Mouse (Mus musculus) embryonic facial prominence, embryonic 12.5 days (tissue): ENCODE data around the gene Ndufaf7. TPM values are rescaled to one million over a fixed set of nuclear protein-coding genes. Genes with fewer than 3 reads are reported as not detected.

Experiments used
- ATAC-seq: fragments of 200-750 bp; cut with Nextera tagmentation; 2 replicates; pipeline ENCODE4 v1.8.0; 2017; ENCODE audit not compliant: insufficient number of reproducible peaks, insufficient read depth, low FRiP score, low TSS enrichment
- H3K27ac ChIP-seq: fragments of 300-500 bp; sonication (generic); 2 replicates; pipeline ENCODE4 v1.5.1; 2016; ENCODE audit warnings: mild to moderate bottlenecking
- H3K27me3 ChIP-seq: fragments of 300-500 bp; sonication (generic); 2 replicates; pipeline ENCODE4 v1.6.1; 2016; ENCODE audit warnings: mild to moderate bottlenecking, moderate library complexity
- H3K36me3 ChIP-seq: fragments of 300-500 bp; sonication (generic); 2 replicates; pipeline ENCODE4 v1.6.1; 2016; ENCODE audit warnings: mild to moderate bottlenecking
- H3K4me1 ChIP-seq: fragments of 300-500 bp; sonication (generic); 2 replicates; pipeline ENCODE4 v1.6.1; 2016
- H3K4me2 ChIP-seq: fragments of 300-500 bp; sonication (generic); replicated peaks from 2 replicates; pipeline ENCODE4 v1.6.1; 2016; ENCODE audit warnings: mild to moderate bottlenecking, moderate library complexity
- H3K4me3 ChIP-seq: fragments of 300-500 bp; sonication (generic); 2 replicates; pipeline ENCODE4 v1.5.1; 2016; ENCODE audit warnings: mild to moderate bottlenecking
- H3K9ac ChIP-seq: fragments of 300-500 bp; sonication (generic); 2 replicates; pipeline ENCODE4 v1.6.1; 2016; ENCODE audit warnings: mild to moderate bottlenecking, moderate library complexity
- H3K9me3 ChIP-seq: fragments of 300-500 bp; sonication (generic); 2 replicates; pipeline ENCODE4 v1.6.1; 2016; ENCODE audit warnings: mild to moderate bottlenecking, moderate library complexity
- WGBS: fragments of 180-500 bp; shearing (Covaris S2); methylation state at CpG from one replicate; pipeline ENCODE4 v1.1.7; 2016; 5-methylcytosine and 5-hydroxymethylcytosine counted together
- polyA plus RNA-seq: library from polyadenylated mRNA; unstranded; fragments of >200 nt; fragmentation: Nextera tagmentation; extraction: Ambion mirVana; gene quantifications from 2 replicates; pipeline ENCODE4 v1.2.1, GENCODE M21; 2016

Ndufaf7 gene
- 56.4 and 60.5 TPM in 2 replicates for polyA plus RNA-seq

GRCm38 (mm10) chr17:78936466-78937228, at the start of gene Ndufaf7, which contains the start of gene Cebpz:
Gene Ndufaf7, plus strand, starts transcription at chr17:78937136.
Gene Cebpz, minus strand, starts transcription at chr17:78937066.
- Histone ChIP-seq H3K27me3 (no peaks in the 10 kb centered on the region), H3K27ac (no peak within 1 kb of the TSS), H3K36me3 (peaks cover 39% of the 10 kb centered on the region), H3K9ac (peak within 1 kb of the TSS; percentile 74), H3K4me2 (peak within 1 kb of the TSS; percentile 64), H3K9me3 (no peaks in the 10 kb centered on the region), H3K4me1 (peaks cover 14% of the 10 kb centered on the region), H3K4me3 (peak within 1 kb of the TSS; percentile 91)
- under 1% methylated on average over 45 of the region's 45 CpGs for WGBS
- ATAC-seq: peak; percentile 97

DNA sequence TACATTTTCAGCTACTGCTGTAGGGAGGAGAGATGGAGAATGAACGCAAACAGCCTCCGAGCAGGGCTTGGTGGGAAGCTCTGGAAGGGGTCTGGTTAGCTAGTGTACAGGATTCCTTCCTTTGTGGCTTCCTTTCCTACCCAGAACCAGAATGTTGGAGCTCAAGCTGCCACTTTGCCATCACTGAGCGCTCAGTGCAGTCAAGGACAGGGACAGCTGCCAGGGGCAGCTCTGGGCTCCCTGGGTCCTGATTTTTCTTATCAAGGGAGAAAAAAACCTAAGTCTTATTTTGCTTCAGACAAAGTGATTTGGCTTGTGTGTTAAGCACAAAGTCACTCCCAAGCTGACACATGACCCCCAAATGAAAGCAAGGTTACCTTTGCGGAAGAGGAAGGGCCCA, 48.4 kb upstream of the Ndufaf7 start:
- Histone ChIP-seq H3K4me3 (no peak overlapping the region), H3K4me2 (no peak overlapping the region), H3K9ac (no peak overlapping the region), H3K9me3 (no peaks in the 10 kb centered on the region), H3K27ac (no peak overlapping the region), H3K4me1 (no peaks in the 10 kb centered on the region), H3K27me3 (no peaks in the 10 kb centered on the region), H3K36me3 (no peaks in the 10 kb centered on the region)
- no peak for ATAC-seq
- 80% methylated on average over 4 of the region's 4 CpGs for WGBS

- H3K4me1 ChIP-seq: no peaks in the 10 kb centered on the region
These were observed 47.8 kb upstream of the Ndufaf7 start for GRCm38 (mm10) chr17:78889184-78889583.

DNA sequence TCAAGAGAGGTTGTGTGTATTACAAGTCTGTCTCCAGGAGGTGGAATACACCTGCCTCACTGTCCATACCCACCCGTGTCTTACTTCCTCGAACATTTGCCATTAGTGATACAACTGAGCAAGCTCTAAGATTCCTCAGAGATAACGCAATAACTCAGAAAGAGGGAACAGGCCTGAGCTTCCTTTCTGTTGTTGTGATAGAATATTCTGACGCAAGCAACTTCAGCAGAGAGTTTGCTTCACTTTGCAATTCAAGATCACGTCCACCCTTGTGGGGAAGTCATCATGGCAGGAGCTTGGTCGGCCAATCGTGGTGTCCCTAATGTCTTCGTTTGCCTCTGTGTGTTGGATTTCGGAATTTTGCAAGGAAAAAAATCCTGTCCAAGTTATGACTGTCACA, 45.9 kb upstream of the Ndufaf7 start:
- H3K4me3 ChIP-seq: no peak overlapping the region
- H3K9ac ChIP-seq: no peak overlapping the region
- no peaks in the 10 kb centered on the region for H3K36me3 ChIP-seq
- no peak overlapping the region for H3K4me2 ChIP-seq
- H3K27ac ChIP-seq: no peak overlapping the region
- no peaks in the 10 kb centered on the region for H3K9me3 ChIP-seq
- WGBS: 80% methylated on average over 9 of the region's 9 CpGs
- ATAC-seq: no peak
- H3K27me3 ChIP-seq: no peaks in the 10 kb centered on the region
- no peaks in the 10 kb centered on the region for H3K4me1 ChIP-seq

More at GRCm38 (mm10) chr17:78889184-78889583, 47.8 kb upstream of the Ndufaf7 start:
- H3K27me3 ChIP-seq: no peaks in the 10 kb centered on the region
- no peaks in the 10 kb centered on the region for H3K36me3 ChIP-seq
- ATAC-seq: no peak
- H3K27ac ChIP-seq: no peak overlapping the region
- H3K4me2 ChIP-seq: no peak overlapping the region
- no peak overlapping the region for H3K9ac ChIP-seq
- H3K4me3 ChIP-seq: no peak overlapping the region
- WGBS: 44% methylated on average over 3 of the region's 3 CpGs
- no peaks in the 10 kb centered on the region for H3K9me3 ChIP-seq

GRCm38 (mm10) chr17:78894991-78895390, 41.9 kb upstream of the Ndufaf7 start:
- H3K27me3 ChIP-seq: no peaks in the 10 kb centered on the region
- H3K4me3 ChIP-seq: no peak overlapping the region
- no peak overlapping the region for H3K4me2 ChIP-seq
- no peaks in the 10 kb centered on the region for H3K4me1 ChIP-seq
- no peak for ATAC-seq
- WGBS: 75% methylated on average over 7 of the region's 7 CpGs
- no peaks in the 10 kb centered on the region for H3K36me3 ChIP-seq
- H3K9me3 ChIP-seq: no peaks in the 10 kb centered on the region
- no peak overlapping the region for H3K27ac ChIP-seq
- H3K9ac ChIP-seq: no peak overlapping the region

DNA sequence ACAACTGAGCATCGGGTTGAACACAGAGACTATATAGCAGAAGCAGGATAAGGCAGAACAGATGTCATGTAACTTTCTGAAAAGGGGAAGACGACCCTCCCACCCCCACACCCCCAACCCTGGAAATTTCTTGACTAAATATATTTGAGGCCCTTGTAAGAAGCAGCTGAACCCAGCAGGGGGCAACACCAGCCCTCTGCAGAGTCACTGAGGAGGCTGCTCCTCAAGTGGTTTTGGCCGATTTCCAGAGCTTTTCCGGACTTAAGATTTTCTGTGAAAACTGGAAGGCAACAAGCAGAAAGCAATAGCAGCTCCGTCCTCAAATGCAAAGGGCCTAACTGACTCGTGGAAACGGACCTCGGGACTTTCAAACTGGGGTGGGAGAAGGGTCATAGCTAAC, 41.5 kb upstream of the Ndufaf7 start:
- H3K4me2 ChIP-seq: peak overlapping the region; percentile 36
- H3K27me3 ChIP-seq: no peaks in the 10 kb centered on the region
- no peaks in the 10 kb centered on the region for H3K36me3 ChIP-seq
- ATAC-seq: no peak
- H3K9ac ChIP-seq: no peak overlapping the region
- 22% methylated on average over 8 of the region's 8 CpGs for WGBS
- no peak overlapping the region for H3K4me3 ChIP-seq
- no peaks in the 10 kb centered on the region for H3K9me3 ChIP-seq
- H3K27ac ChIP-seq: no peak overlapping the region
- H3K4me1 ChIP-seq: no peaks in the 10 kb centered on the region

DNA sequence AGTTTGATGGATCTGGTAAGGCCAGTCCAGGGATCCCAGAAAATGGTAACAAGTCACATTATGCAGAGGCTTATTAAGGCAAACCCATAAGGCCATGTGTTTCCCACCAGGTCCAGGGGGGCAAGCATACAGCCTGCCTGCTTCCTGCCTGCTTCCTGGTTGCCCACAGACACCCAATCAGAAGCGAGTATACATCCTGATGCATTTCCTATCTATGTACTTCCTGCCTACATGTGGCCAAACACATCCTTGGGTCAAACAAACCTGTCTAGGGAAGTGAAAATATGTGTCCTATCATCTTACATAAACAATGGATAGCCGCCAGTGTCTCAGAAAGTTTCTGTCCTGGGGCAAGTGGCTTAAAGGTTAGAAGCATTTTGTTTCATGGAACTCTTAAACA, 33.8 kb upstream of the Ndufaf7 start:
- no peak overlapping the region for H3K4me2 ChIP-seq
- no peaks in the 10 kb centered on the region for H3K4me1 ChIP-seq
- no peaks in the 10 kb centered on the region for H3K9me3 ChIP-seq
- 75% methylated on average over 2 of the region's 2 CpGs for WGBS
- no peaks in the 10 kb centered on the region for H3K27me3 ChIP-seq
- no peaks in the 10 kb centered on the region for H3K36me3 ChIP-seq
- no peak overlapping the region for H3K27ac ChIP-seq
- H3K9ac ChIP-seq: no peak overlapping the region
- no peak for ATAC-seq
- no peak overlapping the region for H3K4me3 ChIP-seq

- Histone ChIP-seq H3K36me3 (no peaks in the 10 kb centered on the region), H3K27me3 (no peaks in the 10 kb centered on the region), H3K9ac (no peak within 1 kb of the TSS), H3K9me3 (no peaks in the 10 kb centered on the region), H3K4me3 (no peak within 1 kb of the TSS), H3K4me2 (no peak within 1 kb of the TSS), H3K27ac (no peak within 1 kb of the TSS), H3K4me1 (no peaks in the 10 kb centered on the region)
- WGBS: 79% methylated on average over 5 of the region's 5 CpGs
- no peak for ATAC-seq
These were observed 30.0 kb upstream of the Ndufaf7 start, which contains the start of gene Sult6b1 for GRCm38 (mm10) chr17:78906892-78907291. Gene Sult6b1, minus strand, starts transcription at chr17:78906992.

GRCm38 (mm10) chr17:78909374-78909773, 27.6 kb upstream of the Ndufaf7 start:
- no peak for ATAC-seq
- Histone ChIP-seq H3K36me3 (no peaks in the 10 kb centered on the region), H3K4me2 (no peak overlapping the region), H3K27ac (no peak overlapping the region), H3K9me3 (no peaks in the 10 kb centered on the region), H3K27me3 (no peaks in the 10 kb centered on the region), H3K4me3 (no peak overlapping the region), H3K4me1 (no peaks in the 10 kb centered on the region), H3K9ac (no peak overlapping the region)
- 75% methylated on average over 2 of the region's 2 CpGs for WGBS

GRCm38 (mm10) chr17:78912861-78913281, 24.1 kb upstream of the Ndufaf7 start:
- Histone ChIP-seq H3K9me3 (no peaks in the 10 kb centered on the region), H3K27me3 (no peaks in the 10 kb centered on the region), H3K4me3 (peak overlapping the region; percentile 31), H3K27ac (no peak overlapping the region), H3K36me3 (no peaks in the 10 kb centered on the region), H3K9ac (no peak overlapping the region), H3K4me2 (peak overlapping the region; percentile 39), H3K4me1 (peaks cover 8% of the 10 kb centered on the region)
- 0 out of 2 replicates have a peak, but pooled peaks have one; percentile 42 for ATAC-seq
- WGBS: 31% methylated on average over 6 of the region's 6 CpGs

DNA sequence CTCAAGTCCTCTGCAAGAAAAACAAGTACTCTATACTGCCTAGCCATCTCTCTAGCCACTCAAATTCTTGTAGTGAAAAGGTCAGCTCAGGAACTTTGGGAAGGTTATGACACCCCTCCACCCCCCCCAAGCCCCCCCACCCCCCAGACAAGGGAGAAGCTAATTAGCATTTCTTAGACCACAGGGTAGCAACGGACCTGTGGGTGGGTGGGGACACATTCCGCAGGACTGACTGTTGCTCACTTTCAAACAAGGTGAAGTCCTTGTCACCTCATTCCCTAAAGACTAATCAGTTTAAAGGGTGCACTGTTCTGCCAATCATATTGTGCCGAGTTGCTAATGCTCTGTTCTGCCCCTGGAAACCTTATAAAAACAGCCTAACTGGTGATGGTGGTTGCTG, 23.0 kb upstream of the Ndufaf7 start:
- no peaks in the 10 kb centered on the region for H3K27me3 ChIP-seq
- no peak overlapping the region for H3K9ac ChIP-seq
- no peak for ATAC-seq
- 73% methylated on average over 3 of the region's 3 CpGs for WGBS
- no peaks in the 10 kb centered on the region for H3K9me3 ChIP-seq
- no peak overlapping the region for H3K4me2 ChIP-seq
- no peak overlapping the region for H3K27ac ChIP-seq
- H3K36me3 ChIP-seq: 0 out of 2 replicates have a peak, but pooled peaks cover 5% of the 10 kb centered on the region
- H3K4me1 ChIP-seq: peaks cover 8% of the 10 kb centered on the region
- H3K4me3 ChIP-seq: no peak overlapping the region

DNA sequence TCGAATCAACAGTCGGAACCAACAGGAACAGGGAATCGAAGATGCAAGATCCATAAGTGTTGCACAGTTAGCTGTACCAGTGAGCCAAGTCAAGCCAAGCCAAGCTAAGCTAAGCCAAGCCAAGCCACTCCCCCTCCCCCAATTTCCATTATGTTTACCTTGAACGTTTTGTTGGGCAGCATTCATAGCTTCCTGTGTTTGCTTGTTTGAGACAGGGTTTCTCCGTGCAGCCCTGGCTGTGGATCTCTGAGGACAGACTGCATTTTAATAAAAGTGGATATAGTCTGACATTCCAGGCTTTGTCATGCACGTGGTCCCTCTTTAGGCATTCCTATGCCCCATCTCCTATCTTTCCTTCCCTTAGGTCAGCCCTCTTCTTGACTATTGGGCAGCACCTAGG, 21.2 kb upstream of the Ndufaf7 start:
- peak overlapping the region; percentile 77; the same call in 1 of the 2 replicates for H3K9ac ChIP-seq
- no peak for ATAC-seq
- H3K27ac ChIP-seq: peak overlapping the region; percentile 83; the same call in 1 of the 2 replicates
- H3K36me3 ChIP-seq: peaks cover 19% of the 10 kb centered on the region
- H3K4me2 ChIP-seq: peak overlapping the region; percentile 73
- H3K9me3 ChIP-seq: no peaks in the 10 kb centered on the region
- H3K27me3 ChIP-seq: no peaks in the 10 kb centered on the region
- H3K4me3 ChIP-seq: peak overlapping the region; percentile 68
- 54% methylated on average over 6 of the region's 6 CpGs for WGBS
- peaks cover 8% of the 10 kb centered on the region for H3K4me1 ChIP-seq
